Mouse (Mus musculus) urinary bladder, adult 2 months (tissue): ENCODE results near the gene Tmem14c. TPM values are rescaled to one million over a fixed set of nuclear protein-coding genes. Genes with fewer than 3 reads are reported as not detected.

Source experiments
- DNase-seq: peaks from one replicate; pipeline ENCODE4 v3.0.0; 2022; ENCODE audit warnings: low spot score
- polyA plus RNA-seq: library from polyadenylated mRNA; depleted of rRNA; stranded (reverse); fragments of >200 nt; gene quantifications from 2 replicates; pipeline ENCODE4 v1.2.3, GENCODE M21; 2012; rRNA removed

Gene Tmem14c
- polyA plus RNA-seq, 1 experiment, result 115 TPM

DNA sequence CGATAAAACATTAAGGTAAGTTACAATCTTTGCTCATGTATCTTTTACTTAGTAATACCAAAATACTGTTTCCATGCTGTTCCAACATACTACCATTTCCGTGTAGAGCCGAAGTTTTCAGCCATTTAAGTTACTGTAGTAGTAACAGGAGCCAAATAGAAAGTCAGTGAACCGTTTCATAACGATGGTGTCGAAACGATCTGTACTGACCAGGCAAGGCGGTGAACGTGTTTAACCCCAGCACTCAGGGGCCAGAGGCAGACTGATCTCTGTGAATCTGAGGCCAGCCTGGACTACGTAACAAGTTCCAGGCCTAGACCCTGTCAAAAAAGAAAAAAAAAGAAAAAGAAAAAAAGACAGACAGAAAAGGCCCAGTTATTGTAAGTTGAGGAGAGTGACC, 7.8 kb upstream of the Tmem14c start:
- DNase-seq, result no peak

DNA sequence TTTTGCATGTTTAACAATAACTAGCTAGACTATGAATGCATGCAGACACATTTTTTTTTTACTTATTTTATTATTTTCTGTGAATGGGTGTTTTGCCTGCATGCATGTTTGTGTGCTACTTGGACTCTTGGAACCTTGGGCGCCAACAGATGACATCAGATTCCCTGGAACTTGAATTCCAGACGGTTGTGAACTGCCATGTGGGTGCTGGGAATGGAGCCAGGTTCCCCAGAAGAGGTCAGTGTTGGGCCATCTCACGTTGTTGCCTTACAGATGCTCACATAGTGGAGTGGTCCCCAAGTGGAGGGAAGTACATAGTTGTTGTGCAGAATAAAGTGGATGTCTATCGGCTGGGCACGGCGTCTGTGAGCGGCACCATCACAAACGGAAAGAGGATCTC, 7.1 kb upstream of the Tmem14c start:
- no peak for DNase-seq

DNA sequence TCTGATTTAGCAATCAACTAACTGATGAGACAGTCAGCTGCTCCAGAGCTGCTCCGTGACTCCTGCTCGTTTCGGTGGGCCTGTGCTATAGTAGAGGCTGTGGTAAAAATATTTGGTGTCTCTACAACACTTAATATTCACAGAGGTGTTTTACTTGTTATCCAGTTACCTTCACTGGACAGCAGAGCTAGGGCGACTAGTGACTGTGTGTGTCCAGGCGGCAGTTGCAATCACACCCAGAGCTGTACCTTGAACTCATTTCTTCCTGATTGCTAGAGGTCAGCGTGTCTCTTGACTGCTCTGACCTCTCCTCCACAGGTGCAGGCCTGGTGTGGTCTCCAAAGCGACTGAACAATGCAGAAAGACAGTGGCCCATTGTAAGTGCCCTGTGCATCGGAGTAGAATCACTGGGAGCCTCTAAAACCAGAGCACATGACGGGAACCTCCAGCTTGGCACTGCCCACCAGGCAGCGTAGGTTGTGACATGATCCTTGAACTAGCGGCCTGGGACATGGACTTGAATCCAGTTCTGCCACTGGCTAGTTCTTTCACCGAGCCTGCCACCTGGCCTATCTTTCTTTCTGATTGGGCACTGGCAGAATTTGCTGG, 809 bp downstream of the Tmem14c start:
- DNase-seq, result no peak

DNA sequence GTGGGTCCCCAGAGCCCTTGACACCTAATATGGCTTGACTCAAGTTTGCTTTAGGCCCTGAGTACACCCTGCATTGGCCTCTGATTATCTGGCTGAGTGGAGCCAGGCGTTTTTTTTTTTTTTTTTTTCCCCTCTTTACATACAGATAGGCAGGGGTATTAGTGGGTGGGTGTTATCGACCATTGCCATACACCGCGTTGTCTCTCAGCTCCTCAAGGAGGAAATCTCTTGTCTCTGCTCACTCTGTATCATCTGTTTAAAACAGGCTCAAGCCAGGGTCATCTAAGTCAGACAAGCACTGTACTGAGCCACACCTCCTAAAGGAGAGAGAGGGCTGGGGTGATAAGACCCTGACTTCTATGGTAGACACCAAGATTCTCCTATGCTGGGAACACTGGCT, 1.7 kb downstream of the Tmem14c start:
- DNase-seq, result no peak

DNA sequence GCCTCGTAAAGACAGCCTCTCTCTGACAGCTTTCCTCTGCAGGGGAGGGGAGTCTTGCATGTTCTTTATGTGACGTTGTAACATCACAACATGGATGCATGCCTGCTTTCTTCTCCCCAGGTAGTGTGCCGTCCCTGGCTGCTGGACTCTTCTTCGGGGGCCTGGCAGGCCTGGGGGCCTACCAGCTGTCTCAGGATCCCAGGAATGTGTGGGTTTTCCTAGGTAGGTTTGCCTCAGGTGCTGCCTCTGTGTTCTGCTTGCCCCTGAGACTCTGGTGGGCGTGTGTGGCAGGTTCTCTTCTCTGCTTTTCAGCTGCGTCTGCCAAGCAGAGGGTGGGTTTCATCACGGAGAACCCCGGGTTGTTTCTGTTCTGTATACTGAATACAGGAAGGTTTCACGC, 2.1 kb downstream of the Tmem14c start:
- no peak for DNase-seq

DNA sequence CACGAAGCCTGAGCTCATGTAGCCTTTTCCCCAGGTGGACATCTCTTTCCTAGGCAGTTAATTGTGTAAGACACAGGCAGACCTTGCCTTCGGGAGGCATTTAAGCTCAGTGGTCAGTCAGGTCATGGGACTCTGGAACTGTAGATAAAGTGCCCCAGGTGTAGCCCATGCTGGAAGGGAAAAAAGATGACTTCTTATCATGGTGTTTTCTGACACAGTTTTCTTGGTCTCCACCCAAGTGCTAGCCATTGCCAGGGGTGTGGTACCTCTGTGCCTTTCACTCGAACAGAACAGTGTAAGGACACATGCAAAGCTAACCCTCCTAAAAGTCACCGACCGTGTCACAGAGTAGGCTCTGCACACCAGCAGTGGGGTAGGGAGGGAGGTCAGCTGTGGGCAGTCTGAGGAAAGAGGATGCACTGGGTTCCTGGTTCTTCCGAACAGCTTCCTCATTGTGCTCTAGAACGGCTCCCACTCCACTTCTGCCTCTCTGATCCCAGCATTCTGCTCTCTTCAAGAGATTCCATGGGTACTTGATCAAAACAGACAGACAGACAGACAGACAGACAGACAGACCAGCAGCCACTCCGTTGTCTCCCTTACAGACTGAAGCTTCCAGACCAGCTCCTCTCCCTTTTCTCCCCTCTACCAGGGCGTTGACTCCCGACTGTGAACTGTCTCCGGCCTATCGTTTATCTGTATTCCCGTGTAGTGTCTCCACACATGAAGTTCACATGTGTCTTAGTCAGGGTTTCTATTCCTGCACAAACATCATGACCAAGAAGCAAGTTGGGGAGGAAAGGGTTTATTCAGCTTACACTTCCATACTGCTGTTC, 2.9 kb downstream of the Tmem14c start:
- no peak for DNase-seq

DNA sequence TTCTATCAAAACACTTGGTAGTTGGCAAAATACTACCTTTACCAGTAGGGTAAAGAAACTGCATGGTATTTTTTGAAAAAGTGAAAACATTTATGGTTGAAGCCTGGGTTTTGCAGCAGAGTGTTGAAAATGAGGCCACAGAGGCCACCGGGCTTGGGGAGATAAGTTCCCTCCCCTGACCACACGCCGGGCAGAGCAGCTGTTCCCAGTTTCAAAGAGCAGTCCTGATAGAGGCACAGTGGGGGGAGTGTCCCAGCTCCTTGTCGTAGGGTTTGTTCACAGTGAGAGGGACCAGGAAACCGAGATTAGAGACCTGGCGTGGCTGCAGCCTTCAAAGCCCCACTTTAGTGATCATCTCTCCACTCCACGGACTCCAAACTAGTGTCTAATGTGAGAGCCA, 4.4 kb downstream of the Tmem14c start:
- no peak for DNase-seq

DNA sequence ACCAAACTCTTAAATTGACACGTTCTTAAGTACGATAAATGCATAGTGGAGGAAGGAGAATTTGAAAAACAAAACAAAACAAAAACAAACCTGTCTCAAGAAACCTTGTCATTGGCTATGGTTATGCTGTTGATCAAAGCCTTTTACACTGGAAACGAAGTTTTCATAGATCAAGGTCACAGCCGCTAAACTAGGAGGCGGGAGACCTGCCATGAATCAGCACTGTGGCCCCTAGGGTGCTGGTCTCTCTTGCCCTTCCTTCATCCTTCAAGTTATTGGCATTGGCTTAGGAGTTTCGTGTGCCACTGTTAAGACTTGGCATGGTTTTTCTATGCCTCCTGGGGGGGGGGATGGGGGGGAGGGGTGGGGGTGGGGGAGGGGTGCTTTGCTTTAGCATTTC, 5.5 kb downstream of the Tmem14c start:
- no peak for DNase-seq

DNA sequence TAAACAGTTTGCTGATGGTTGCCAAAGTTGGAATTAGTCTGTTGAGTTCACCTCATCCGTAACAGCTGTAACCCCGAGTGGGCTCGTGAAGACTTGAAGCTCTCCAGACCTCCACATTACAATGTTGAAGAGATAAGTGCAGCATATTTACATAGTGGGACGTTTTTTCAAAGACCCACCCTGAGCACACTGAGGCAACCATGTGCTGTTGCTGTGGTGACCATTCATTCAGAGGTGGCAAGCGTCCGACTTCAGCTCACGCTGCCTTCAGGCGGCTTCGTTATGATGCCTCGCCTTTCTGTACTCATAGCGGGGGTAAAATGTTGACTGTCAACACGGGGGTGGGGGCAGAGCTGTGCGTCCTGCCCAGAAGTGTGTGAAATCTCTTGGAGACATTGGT, 6.0 kb downstream of the Tmem14c start:
- DNase-seq, result no peak

DNA sequence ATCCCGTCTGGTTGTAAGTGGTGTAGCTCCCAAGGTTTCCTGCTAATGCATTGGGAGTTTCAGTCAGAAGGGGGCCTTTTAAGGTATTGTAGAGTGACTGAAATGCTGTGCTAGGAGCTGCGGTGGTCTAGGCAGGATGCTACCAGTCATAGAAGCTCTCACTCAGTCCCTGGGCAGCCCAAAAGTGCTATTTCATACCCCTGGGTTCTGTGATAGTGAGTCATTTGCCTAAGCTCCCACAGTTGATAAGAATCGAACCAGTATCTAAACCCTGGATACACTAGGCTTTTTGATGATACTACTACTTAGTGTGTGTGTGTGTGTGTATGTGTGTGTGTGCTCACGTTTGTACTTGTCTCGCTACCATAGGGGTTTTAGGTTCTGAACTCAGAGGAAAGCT, 14.0 kb downstream of the Tmem14c start:
- no peak for DNase-seq

DNA sequence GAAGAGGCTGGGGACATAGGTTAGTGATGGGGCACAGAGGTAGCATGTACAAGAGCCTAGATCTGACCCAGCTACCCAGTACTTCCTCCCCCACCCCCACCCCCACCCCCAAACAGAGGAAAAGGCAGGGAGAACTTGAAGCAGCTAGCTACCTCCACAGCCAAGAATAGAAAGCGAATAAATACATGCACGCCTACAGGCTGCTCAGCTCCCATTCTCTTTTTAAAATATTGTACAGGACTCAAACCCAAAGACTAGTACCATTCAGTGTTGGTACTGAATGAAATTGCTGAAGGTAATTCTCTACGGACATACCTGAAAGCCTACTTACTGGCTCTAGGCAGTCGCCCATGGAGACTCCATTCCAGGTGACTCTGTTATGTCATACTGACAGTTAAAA, 26.4 kb downstream of the Tmem14c start:
- no peak for DNase-seq

DNA sequence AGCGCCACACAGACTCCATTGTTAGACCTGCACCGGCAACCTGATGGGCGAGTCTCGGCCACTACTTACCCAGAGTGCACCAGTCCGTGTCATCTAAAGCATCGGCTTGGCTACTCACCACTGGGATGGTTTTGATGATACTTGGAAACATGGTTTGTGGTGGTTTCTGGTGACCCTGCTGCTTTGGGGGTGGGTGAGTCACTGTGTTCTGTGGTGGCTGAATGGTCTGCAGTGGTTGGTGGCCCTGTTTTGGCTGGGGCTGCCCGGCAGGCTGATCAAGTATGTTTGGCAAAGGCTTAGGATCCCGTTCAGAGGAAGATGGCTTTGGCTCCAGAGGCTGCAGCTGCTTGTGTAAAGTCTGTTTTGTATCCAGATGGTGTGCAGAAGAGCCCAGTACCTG, 29.8 kb downstream of the Tmem14c start:
- no peak for DNase-seq

DNA sequence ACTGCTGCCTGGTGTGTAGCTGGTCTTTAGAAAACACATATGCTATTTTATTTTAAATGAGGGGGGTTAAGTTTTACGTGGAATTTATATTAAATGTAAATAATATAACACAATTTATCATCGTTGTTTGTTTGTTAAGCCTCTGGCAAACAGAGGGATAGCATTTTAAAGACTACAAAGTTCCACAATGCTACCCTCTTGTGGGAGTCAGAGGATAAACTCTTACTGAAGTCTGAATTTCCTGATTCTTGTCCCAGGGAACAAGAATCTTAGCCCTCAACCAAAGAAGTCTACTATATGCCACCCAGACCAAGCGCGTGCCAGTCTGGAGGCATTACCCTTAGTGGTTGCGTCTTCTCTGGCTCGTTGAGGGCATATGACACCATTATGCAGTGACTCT, 31.2 kb downstream of the Tmem14c start:
- DNase-seq, result no peak

DNA sequence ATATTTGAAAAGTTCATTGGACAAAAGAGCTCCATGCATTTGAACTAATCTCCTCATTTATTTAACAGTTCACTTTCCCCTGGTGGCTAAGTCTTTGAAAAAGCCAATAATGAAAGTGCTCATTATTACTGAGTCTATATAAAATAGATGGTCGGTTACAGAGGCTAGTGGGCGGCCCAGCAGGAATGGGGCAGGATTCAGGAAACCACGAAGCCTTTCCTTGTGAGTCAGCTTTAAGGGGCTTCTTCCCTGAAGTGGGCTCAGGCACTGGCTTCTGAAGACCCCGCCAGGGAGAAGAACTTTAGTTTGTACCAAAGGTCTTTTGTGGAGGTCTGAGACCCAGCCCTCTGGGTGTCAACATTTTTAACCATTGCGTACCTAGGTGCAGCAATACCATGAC, 35.9 kb downstream of the Tmem14c start:
- DNase-seq, result no peak

DNA sequence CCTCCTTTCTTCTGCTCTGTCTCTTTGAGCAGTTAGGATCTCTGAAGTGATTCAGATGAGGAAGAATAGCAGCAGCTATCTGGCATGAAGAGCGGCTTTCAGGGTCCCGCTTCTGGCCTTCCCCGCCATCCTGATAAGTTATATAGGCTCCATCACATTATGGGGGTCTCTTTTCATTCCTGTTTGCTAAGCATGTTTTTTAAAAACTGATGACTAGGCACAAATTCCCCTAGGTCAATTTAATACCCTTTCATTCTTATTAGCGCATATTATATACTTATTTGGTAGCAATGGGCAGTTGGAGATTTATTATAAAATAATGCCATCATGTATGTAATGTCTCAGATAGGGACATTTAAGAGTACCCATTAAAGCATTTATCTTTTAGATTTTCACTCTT, 51.5 kb downstream of the Tmem14c start:
- DNase-seq, result no peak

DNA sequence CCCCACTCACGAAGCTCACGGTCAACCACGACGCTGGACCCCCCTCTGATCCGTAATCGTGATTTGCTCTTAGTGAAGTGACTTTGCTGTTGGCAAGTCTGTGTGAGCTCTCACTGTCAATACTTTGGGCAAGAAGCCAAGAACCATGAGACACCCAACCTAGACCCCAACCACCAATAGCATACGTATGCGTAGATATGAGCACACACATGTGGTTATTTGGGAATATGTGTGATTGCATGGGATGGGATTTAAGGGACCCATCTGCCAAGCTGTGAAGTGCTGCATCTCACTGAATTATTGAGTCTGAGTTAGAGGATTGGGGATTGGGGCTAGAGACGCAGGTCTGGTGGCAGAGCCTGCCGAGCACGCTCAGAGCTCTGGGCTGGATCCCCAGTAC, 55.5 kb downstream of the Tmem14c start:
- DNase-seq, result no peak

Other genes with a start within 250 kb of the Tmem14c start
- 10.3 and 20.4 TPM in 2 replicates for gene Gcnt2, start 156.5 kb upstream of the Tmem14c start, polyA plus RNA-seq
- 54.2 and 68.3 TPM in 2 replicates for gene Pak1ip1, start 15.3 kb upstream of the Tmem14c start, polyA plus RNA-seq
- 0.04 TPM in 1 of 2 replicates, not detected in the other for gene Mak, start 63.4 kb downstream of the Tmem14c start, polyA plus RNA-seq
- gene Gcm2, start 94.7 kb downstream of the Tmem14c start, polyA plus RNA-seq, result not detected in 2 replicates
- not detected in 2 replicates for gene Sycp2l, start 98.0 kb downstream of the Tmem14c start, polyA plus RNA-seq
- 0.07 and 0.16 TPM in 2 replicates for gene Elovl2, start 204.1 kb downstream of the Tmem14c start, polyA plus RNA-seq
- gene Smim13, start 233.6 kb downstream of the Tmem14c start, polyA plus RNA-seq, result 9.0 and 10.4 TPM in 2 replicates